Mouse (Mus musculus) erythroblast, embryonic 14.5 days (primary cell): ENCODE measurements around the gene Batf3. TPM values are rescaled to one million over a fixed set of nuclear protein-coding genes. Genes with fewer than 3 reads are reported as not detected.

Experiments used
- H3K27me3 ChIP-seq: 2 replicates; pipeline ENCODE4 v1.6.1; 2012; ENCODE audit warnings: inconsistent platforms; ENCODE audit not compliant: control insufficient read depth
- H3K36me3 ChIP-seq: 2 replicates; pipeline ENCODE4 v1.6.1; 2012; ENCODE audit warnings: mild to moderate bottlenecking, inconsistent platforms; ENCODE audit not compliant: control insufficient read depth
- H3K4me1 ChIP-seq: 2 replicates; pipeline ENCODE4 v1.6.1; 2012; ENCODE audit warnings: inconsistent platforms; ENCODE audit not compliant: control insufficient read depth
- H3K4me3 ChIP-seq: replicated peaks from 2 replicates; pipeline ENCODE3; 2012; ENCODE audit warnings: moderate library complexity, mild to moderate bottlenecking, inconsistent platforms
- H3K9me3 ChIP-seq: 2 replicates; pipeline ENCODE4 v1.6.1; 2012; ENCODE audit warnings: low read length, inconsistent platforms, mixed read lengths; ENCODE audit not compliant: control insufficient read depth
- GATA1 ChIP-seq: IDR thresholded peaks from 2 replicates; pipeline ENCODE4 v1.6.1; 2012; ENCODE audit warnings: low read length, inconsistent platforms, mixed read lengths
- TAL1 ChIP-seq: IDR thresholded peaks from 3 replicates; pipeline ENCODE4 v1.6.1; 2012; ENCODE audit warnings: low read length, inconsistent platforms, mixed read lengths
- polyA plus RNA-seq: library from polyadenylated mRNA; stranded (reverse); fragments of >175 nt; gene quantifications from 2 replicates; pipeline ENCODE4 v1.2.3, GENCODE M21; 2012

The Batf3 gene
- polyA plus RNA-seq = 0.14 TPM in 1 of 2 replicates, not detected in the other

DNA sequence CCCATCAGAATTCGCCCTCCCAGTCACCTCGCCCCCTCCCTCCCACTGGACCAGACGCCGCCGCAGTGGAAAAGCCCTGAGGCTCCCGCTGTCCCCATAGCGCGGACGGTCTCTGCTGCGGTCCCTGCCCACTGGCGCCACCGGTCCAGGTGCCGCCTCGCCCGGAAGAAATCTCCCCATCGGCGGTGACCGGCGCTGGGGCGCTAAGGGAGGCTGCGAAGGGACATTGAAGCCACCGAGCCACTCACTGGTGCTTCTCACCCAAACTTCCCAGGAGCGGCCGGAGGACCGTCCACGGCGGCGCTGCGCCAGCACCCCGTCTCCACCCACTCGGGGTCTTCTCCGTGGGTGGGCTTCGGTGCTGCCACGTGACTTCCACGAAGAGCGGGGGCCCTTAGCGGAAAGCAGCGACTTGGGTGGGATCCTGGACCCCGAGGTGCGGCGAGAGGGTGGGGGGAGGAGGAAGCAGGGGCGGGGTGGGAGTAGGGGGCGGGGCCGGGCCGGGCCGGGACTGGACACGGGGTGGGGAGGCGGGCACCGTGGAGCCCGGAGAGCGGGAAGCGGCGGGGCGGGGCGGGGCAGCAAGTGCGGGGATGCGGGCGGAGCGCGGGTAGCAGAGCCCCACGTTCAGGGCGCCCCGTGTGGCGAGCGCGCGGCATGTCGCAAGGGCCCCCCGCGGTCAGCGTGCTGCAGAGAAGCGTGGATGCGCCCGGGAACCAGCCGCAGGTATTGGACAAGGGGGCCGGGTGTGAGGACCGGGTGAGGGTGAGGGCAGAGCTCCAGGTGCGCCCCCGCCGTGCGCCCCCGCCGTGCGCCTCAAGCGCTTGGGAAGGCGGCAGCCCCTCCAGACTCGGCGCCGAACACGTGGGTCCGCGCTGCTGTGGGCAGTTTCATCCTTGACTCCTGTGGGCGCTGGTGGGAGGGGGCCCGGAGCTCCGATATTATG, at the start of gene Batf3:
Gene Batf3, plus strand, starts transcription at position 46 of the 946 bp plus-strand sequence.
- Histone ChIP-seq H3K4me3 (peak within 1 kb of the TSS; percentile 36), H3K4me1 (peaks cover 4% of the 10 kb centered on the region), H3K36me3 (no peaks in the 10 kb centered on the region), H3K9me3 (peaks cover 4% of the 10 kb centered on the region; the same call in 1 of the 2 replicates), H3K27me3 (peaks cover 64% of the 10 kb centered on the region)
- TF ChIP-seq TAL1 (no peak), GATA1 (no peak)

- Histone ChIP-seq H3K27me3 (no peaks in the 10 kb centered on the region), H3K36me3 (peaks cover 30% of the 10 kb centered on the region), H3K4me3 (no peak overlapping the region), H3K4me1 (peaks cover 25% of the 10 kb centered on the region), H3K9me3 (peaks cover 2% of the 10 kb centered on the region; the same call in 1 of the 2 replicates)
- TF ChIP-seq GATA1 (no peak), TAL1 (no peak)
Observed at GRCm38 (mm10) chr1:191053555-191053954, 44.1 kb upstream of the Batf3 start.

DNA sequence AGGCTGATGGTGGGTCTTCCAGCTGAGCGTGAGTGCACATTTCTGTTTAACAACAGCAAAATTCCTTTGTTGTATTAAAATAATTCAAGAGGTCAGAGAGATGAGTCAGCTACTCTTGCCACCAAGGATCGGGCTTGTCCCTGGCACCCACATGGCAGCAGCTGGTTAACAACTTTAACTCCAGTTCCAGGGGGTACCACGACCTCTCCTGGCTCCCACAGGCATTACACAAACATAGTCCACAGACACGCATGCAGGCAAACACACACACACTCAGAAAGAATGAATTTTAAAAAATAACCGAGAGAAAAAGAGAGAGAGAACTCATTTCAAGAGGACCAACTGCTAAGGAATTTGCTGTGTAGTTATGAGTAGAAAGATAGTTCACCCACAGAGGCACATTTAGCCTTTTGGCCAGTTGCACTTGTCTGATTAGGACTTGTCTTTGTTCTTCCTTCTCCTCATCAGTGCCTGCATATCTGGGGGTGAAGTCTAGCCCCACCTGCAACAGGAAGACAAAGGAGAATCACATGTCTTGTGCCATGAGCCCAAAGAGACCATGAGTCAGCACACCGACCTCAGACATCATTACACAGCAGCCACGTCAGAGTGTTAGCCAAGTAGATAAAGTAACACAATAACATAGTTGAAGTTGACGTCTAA, 42.6 kb upstream of the Batf3 start:
- Histone ChIP-seq H3K36me3 (peaks cover 31% of the 10 kb centered on the region), H3K4me3 (no peak overlapping the region), H3K27me3 (no peaks in the 10 kb centered on the region), H3K9me3 (peaks cover 2% of the 10 kb centered on the region; the same call in 1 of the 2 replicates), H3K4me1 (peaks cover 25% of the 10 kb centered on the region)
- TF ChIP-seq TAL1 (no peak), GATA1 (no peak)

DNA sequence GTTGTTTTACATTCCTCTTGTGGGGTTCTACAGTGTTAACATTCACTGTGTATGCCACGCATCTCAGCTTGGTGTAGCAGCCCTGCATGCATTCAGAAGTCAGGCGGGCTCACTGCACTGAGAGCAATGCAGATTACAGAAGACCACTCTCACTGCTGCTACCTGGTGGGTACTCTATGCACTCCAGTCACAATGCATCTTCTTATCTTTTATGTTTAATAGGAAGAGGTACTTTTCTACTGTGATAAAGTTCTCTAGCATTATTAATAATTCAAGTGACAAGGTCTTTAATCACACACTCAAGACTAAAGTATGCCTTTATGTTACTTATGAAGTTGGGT, 42.1 kb upstream of the Batf3 start:
- TF ChIP-seq TAL1 (no peak), GATA1 (no peak)
- Histone ChIP-seq H3K4me3 (no peak overlapping the region), H3K4me1 (peaks cover 25% of the 10 kb centered on the region), H3K9me3 (peaks cover 2% of the 10 kb centered on the region; the same call in 1 of the 2 replicates), H3K36me3 (peaks cover 31% of the 10 kb centered on the region), H3K27me3 (no peaks in the 10 kb centered on the region)

DNA sequence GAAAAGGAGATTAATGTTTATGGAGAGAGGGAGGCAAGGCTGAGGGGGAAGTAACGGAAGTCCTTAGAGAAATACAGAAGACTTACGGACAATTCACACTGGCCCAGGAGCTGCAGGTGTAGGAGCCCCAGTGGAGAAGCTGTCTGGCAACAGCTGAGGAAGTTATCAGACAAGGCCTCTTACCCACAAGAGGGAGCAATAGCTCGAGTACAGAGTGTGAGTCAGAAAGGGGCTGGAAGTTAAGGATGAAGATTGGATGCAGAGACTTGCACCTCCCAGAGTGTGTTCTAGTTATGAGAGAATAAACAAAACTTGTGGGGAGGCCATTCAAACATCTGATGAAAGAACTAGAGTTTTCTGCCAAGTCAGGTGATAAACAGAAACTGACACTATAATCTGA, 40.2 kb upstream of the Batf3 start:
- Histone ChIP-seq H3K4me3 (no peak overlapping the region), H3K4me1 (peaks cover 38% of the 10 kb centered on the region), H3K9me3 (no peaks in the 10 kb centered on the region), H3K36me3 (peaks cover 23% of the 10 kb centered on the region), H3K27me3 (no peaks in the 10 kb centered on the region)
- TF ChIP-seq GATA1 = no peak
- TF ChIP-seq TAL1 = no peak

- no peak for TF ChIP-seq TAL1
- no peak for TF ChIP-seq GATA1
- Histone ChIP-seq H3K27me3 (no peaks in the 10 kb centered on the region), H3K4me3 (peak overlapping the region; percentile 82), H3K9me3 (no peaks in the 10 kb centered on the region), H3K36me3 (peaks cover 35% of the 10 kb centered on the region), H3K4me1 (peaks cover 39% of the 10 kb centered on the region)
Observed at GRCm38 (mm10) chr1:191062241-191062780, 35.3 kb upstream of the Batf3 start.

GRCm38 (mm10) chr1:191062781-191063485, 34.7 kb upstream of the Batf3 start, which contains the start of the genes Tatdn3 and Nsl1:
TSS of gene Tatdn3 (minus strand) at chr1:191062932.
TSS of gene Nsl1 (plus strand) at chr1:191063012.
- Histone ChIP-seq H3K36me3 (peaks cover 41% of the 10 kb centered on the region), H3K27me3 (no peaks in the 10 kb centered on the region), H3K4me1 (peaks cover 39% of the 10 kb centered on the region), H3K4me3 (peak within 1 kb of the TSS; percentile 82), H3K9me3 (no peaks in the 10 kb centered on the region)
- TF ChIP-seq GATA1 = no peak
- no peak for TF ChIP-seq TAL1

GRCm38 (mm10) chr1:191063700-191064099, 33.9 kb upstream of the Batf3 start:
- H3K4me1 ChIP-seq = peaks cover 37% of the 10 kb centered on the region
- H3K9me3 ChIP-seq = no peaks in the 10 kb centered on the region
- H3K36me3 ChIP-seq = peaks cover 41% of the 10 kb centered on the region
- no peaks in the 10 kb centered on the region for H3K27me3 ChIP-seq
- TF ChIP-seq GATA1 (no peak), TAL1 (no peak)
- peak overlapping the region; percentile 82 for H3K4me3 ChIP-seq

GRCm38 (mm10) chr1:191064535-191064934, 33.1 kb upstream of the Batf3 start:
- Histone ChIP-seq H3K4me3 (peak overlapping the region; percentile 82), H3K9me3 (no peaks in the 10 kb centered on the region), H3K27me3 (no peaks in the 10 kb centered on the region), H3K36me3 (peaks cover 50% of the 10 kb centered on the region), H3K4me1 (peaks cover 37% of the 10 kb centered on the region)
- TF ChIP-seq TAL1 (no peak), GATA1 (no peak)
